In the genomic region with DNA sequence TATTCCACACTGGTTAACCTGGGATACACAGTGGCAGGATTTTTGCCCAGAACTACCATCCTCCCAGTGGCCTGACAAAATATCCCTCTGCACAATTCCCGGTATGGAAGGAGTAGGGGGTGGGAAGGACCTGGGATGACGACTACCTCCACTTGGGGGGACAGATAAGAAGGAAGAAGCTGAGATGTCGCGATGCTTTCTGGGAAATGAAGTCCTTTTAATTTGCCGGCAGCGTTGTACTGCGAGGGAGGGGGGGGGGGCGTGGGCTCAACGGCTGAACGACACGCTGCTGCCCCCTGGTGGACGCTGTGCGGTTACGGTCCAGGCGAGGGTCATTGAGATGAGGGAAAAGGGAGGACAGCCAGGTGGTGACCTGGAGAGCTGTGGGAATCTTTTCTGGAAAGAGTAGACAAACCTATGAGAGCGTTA, we compare ENCODE assay signal across 8 mouse cellular contexts. TPM values are rescaled to one million over a fixed set of nuclear protein-coding genes. Genes with fewer than 3 reads are reported as not detected.
DNase-seq lines count a peak whose midpoint lies in the region; ATAC-seq lines count a peak whose summit lies in the region.

No protein-coding gene starts in this region.

- DNase-seq in layer of hippocampus, adult 11-12 months (ENCODE audit: low spot score) = peak; percentile 65
- DNase-seq in layer of hippocampus, adult 9-10 months (ENCODE audit: low spot score) = no peak
- peak; percentile 87 to 90 for DNase-seq in cerebellum, adult 18-20 months
- DNase-seq in left cerebral cortex, postnatal 10 days (ENCODE audit: extremely low spot score in 1 of 2, low spot score in 2 of 2) = peak; percentile 67 to 84
- DNase-seq in right cerebral cortex, postnatal 10 days (ENCODE audit: low spot score in 2 of 2) = peak; percentile 82 to 83

- intact Hi-C loops in left cerebral cortex, postnatal 10 days (cut with DNase I) = loop anchor here (5.0 kb wide), 1 partner anchor 34 kb away; the partner anchor contains the start of gene Cox7a1

- peak; percentile 81 for ATAC-seq in forebrain, embryonic 16.5 days
- ATAC-seq in hindbrain, embryonic 13.5 days (ENCODE audit: low FRiP score) = peak; percentile 72

- H3K36me3 ChIP-seq in forebrain, embryonic 16.5 days (ENCODE audit: control insufficient read depth, insufficient read depth) = no peaks in the 10 kb centered on the region
- H3K36me3 ChIP-seq in hindbrain, embryonic 13.5 days = no peaks in the 10 kb centered on the region
- H3K36me3 ChIP-seq in megakaryocyte, embryonic 14.5 days (replicated peaks; ENCODE audit: low read length) = no peaks in the 10 kb centered on the region

- H3K4me1 ChIP-seq in forebrain, embryonic 16.5 days (replicated peaks; ENCODE audit: control insufficient read depth, insufficient read depth, low read length) = peaks cover 8% of the 10 kb centered on the region
- peaks cover 13% of the 10 kb centered on the region for H3K4me1 ChIP-seq in hindbrain, embryonic 13.5 days (replicated peaks)
- H3K4me1 ChIP-seq in megakaryocyte, embryonic 14.5 days = peaks cover 27% of the 10 kb centered on the region

- peak overlapping the region; percentile 4; the same call in 1 of the 2 replicates for H3K27ac ChIP-seq in forebrain, embryonic 16.5 days (ENCODE audit: low read length)
- H3K27ac ChIP-seq in hindbrain, embryonic 13.5 days = peak overlapping the region; percentile 72

- H3K4me3 ChIP-seq in forebrain, embryonic 16.5 days (replicated peaks; ENCODE audit: low read length) = peak overlapping the region; percentile 23
- H3K4me3 ChIP-seq in hindbrain, embryonic 13.5 days = peak overlapping the region; percentile 22
- peak overlapping the region; percentile 88 for H3K4me3 ChIP-seq in megakaryocyte, embryonic 14.5 days (replicated peaks)

- no peaks in the 10 kb centered on the region for H3K9me3 ChIP-seq in forebrain, embryonic 16.5 days (ENCODE audit: control insufficient read depth, low read length)
- H3K9me3 ChIP-seq in hindbrain, embryonic 13.5 days = no peaks in the 10 kb centered on the region
- H3K9me3 ChIP-seq in megakaryocyte, embryonic 14.5 days = no peaks in the 10 kb centered on the region

- H3K9ac ChIP-seq in forebrain, embryonic 16.5 days (replicated peaks; ENCODE audit: low read depth, low read length) = peak overlapping the region; percentile 30; the same call in 1 of the 2 replicates
- H3K9ac ChIP-seq in hindbrain, embryonic 13.5 days = peak overlapping the region; percentile 63; the same call in 1 of the 2 replicates

- WGBS in forebrain, embryonic 16.5 days = under 1% methylated on average over 15 of the region's 16 CpGs
- under 1% methylated on average over 16 of the region's 16 CpGs for WGBS in hindbrain, embryonic 13.5 days

- no peaks in the 10 kb centered on the region for H3K27me3 ChIP-seq in forebrain, embryonic 16.5 days (replicated peaks; ENCODE audit: control insufficient read depth, insufficient read depth, low read length)
- no peaks in the 10 kb centered on the region for H3K27me3 ChIP-seq in hindbrain, embryonic 13.5 days
- H3K27me3 ChIP-seq in megakaryocyte, embryonic 14.5 days (replicated peaks) = peaks cover 2% of the 10 kb centered on the region

- peak overlapping the region; percentile 42 for H3K4me2 ChIP-seq in forebrain, embryonic 16.5 days (ENCODE audit: low read length)
- peak overlapping the region; percentile 51 for H3K4me2 ChIP-seq in hindbrain, embryonic 13.5 days

RNA-seq across cellular contexts. Expression of gene Polr2i, which starts 15.0 kb away (rescaled TPM):
- polyA plus RNA-seq in forebrain, embryonic 16.5 days (2015; fragmentation: Nextera tagmentation; extraction: Ambion mirVana) = 160 and 165 TPM in 2 replicates
- polyA plus RNA-seq in hindbrain, embryonic 13.5 days (2015; fragmentation: Nextera tagmentation; extraction: Ambion mirVana) = 174 and 175 TPM in 2 replicates
- total RNA-seq in left cerebral cortex, postnatal 10 days (2021) = 10 to 100 TPM; 72.1 to 73.3 TPM
- polyA plus RNA-seq in megakaryocyte, embryonic 14.5 days (2012; ENCODE audit: insufficient read depth, low replicate concordance) = 13.7 and 67.3 TPM in 2 replicates

RNA-seq across cellular contexts. Expression of gene Tbcb, which starts 15.3 kb away (rescaled TPM):
- polyA plus RNA-seq in forebrain, embryonic 16.5 days (2015; fragmentation: Nextera tagmentation; extraction: Ambion mirVana) = 358 and 393 TPM in 2 replicates
- polyA plus RNA-seq in hindbrain, embryonic 13.5 days (2015; fragmentation: Nextera tagmentation; extraction: Ambion mirVana) = 383 and 390 TPM in 2 replicates
- 100 to 1,000 TPM; 176 to 206 TPM for total RNA-seq in left cerebral cortex, postnatal 10 days (2021)
- 21.7 and 73.2 TPM in 2 replicates for polyA plus RNA-seq in megakaryocyte, embryonic 14.5 days (2012; ENCODE audit: insufficient read depth, low replicate concordance)

RNA-seq across cellular contexts. Expression of gene Capns1, which starts 18.1 kb away (rescaled TPM):
- polyA plus RNA-seq in forebrain, embryonic 16.5 days (2015; fragmentation: Nextera tagmentation; extraction: Ambion mirVana) = 59.7 and 68.4 TPM in 2 replicates
- polyA plus RNA-seq in hindbrain, embryonic 13.5 days (2015; fragmentation: Nextera tagmentation; extraction: Ambion mirVana) = 68.1 and 78.1 TPM in 2 replicates
- total RNA-seq in left cerebral cortex, postnatal 10 days (2021) = 100 to 1,000 TPM; 204 TPM
- polyA plus RNA-seq in megakaryocyte, embryonic 14.5 days (2012; ENCODE audit: insufficient read depth, low replicate concordance) = 122 and 208 TPM in 2 replicates

RNA-seq across cellular contexts. Expression of gene Ovol3, which starts 18.8 kb away (rescaled TPM):
- not detected in 2 replicates for polyA plus RNA-seq in forebrain, embryonic 16.5 days (2015; fragmentation: Nextera tagmentation; extraction: Ambion mirVana)
- polyA plus RNA-seq in hindbrain, embryonic 13.5 days (2015; fragmentation: Nextera tagmentation; extraction: Ambion mirVana) = not detected in 2 replicates
- not detected for total RNA-seq in left cerebral cortex, postnatal 10 days (2021)
- not detected in 2 replicates for polyA plus RNA-seq in megakaryocyte, embryonic 14.5 days (2012; ENCODE audit: insufficient read depth, low replicate concordance)

RNA-seq across cellular contexts. Expression of gene Cox7a1, which starts 32.8 kb away (rescaled TPM):
- polyA plus RNA-seq in forebrain, embryonic 16.5 days (2015; fragmentation: Nextera tagmentation; extraction: Ambion mirVana) = 2.4 and 4.1 TPM in 2 replicates
- 4.5 and 8.0 TPM in 2 replicates for polyA plus RNA-seq in hindbrain, embryonic 13.5 days (2015; fragmentation: Nextera tagmentation; extraction: Ambion mirVana)
- 1 to 10 TPM; 3.6 to 4.1 TPM for total RNA-seq in left cerebral cortex, postnatal 10 days (2021)
- 2.4 TPM in 1 of 2 replicates, not detected in the other for polyA plus RNA-seq in megakaryocyte, embryonic 14.5 days (2012; ENCODE audit: insufficient read depth, low replicate concordance)

Comparison
In these comparisons a context has a peak if more than half of its experiments do, and no peak if none do; other contexts are left out.
1. H3K4me3 ChIP-seq: peak in every context shown above with its lines; median percentile 88 in megakaryocyte, embryonic 14.5 days; 23 in forebrain, embryonic 16.5 days; 22 in hindbrain, embryonic 13.5 days.